Mouse (Mus musculus): ENCODE measurements around the gene Pskh1.

Gene Pskh1

GRCm38 (mm10) chr8:105961101-105961500 lies 60.9 kb downstream of the Pskh1 start:
- no peak for DNase-seq

DNA sequence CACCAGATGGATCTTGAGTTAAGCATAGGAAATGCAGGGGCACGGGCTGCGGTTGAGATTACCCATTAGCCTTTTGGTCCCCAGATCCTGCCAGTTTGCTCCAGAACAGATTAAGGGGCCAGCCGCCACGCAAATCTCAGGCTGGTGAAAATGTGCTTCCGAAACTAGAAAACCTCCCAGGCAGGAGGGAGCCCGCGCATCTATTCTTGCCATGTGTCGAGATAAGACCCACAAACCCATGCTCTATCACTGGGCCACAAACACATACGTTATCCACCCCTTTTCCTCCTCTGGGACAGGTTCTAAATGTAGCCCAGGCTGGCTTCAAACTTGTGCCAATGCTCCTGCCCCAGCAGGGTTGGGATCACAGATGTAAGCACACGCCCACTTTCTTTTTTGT lies 61.3 kb downstream of the Pskh1 start:
- no peak for DNase-seq

- no peak for DNase-seq
Observed at GRCm38 (mm10) chr8:105964506-105965265, 64.4 kb downstream of the Pskh1 start.

DNA sequence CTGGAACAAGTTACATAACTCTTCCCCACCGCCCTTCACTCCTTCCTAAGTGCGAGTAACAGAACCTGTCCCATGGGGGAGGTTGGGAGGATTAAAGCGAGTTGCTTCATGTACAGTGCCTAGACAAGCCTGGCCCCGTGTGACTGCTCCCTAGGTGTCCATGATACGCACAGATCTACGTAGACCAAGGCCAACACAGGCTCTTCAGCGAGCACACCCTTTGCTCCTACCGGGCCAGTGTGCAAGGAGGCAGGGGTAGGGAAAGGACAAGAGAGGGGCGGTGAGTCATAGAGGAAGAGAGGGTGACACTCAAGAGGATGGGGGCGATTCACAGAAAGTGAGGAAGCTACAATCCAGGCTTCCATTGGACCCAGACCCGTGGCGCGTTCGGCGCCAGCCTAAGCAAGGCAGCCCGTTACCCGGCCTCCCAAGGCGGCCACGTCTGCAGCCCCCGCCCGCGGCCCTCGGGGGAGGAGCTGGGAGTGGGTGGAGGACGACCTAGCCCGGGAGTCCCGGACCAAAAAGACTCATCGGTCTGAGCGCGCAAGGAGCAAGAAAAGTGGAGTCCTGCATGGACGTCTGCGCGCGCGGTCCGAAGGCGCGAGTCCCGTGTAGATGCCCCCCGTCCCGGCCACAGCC lies 65.1 kb downstream of the Pskh1 start:
- DNase-seq, result peak; percentile 61 to 70

- DNase-seq, result peak; percentile 88 to 91
Observed at GRCm38 (mm10) chr8:105965905-105966341, 65.7 kb downstream of the Pskh1 start, which contains the start of gene Slc12a4. TSS of gene Slc12a4 (minus strand) at chr8:105966097.

- peak; percentile 56 to 67 for DNase-seq
Observed at GRCm38 (mm10) chr8:105966692-105967311, 66.6 kb downstream of the Pskh1 start.

DNA sequence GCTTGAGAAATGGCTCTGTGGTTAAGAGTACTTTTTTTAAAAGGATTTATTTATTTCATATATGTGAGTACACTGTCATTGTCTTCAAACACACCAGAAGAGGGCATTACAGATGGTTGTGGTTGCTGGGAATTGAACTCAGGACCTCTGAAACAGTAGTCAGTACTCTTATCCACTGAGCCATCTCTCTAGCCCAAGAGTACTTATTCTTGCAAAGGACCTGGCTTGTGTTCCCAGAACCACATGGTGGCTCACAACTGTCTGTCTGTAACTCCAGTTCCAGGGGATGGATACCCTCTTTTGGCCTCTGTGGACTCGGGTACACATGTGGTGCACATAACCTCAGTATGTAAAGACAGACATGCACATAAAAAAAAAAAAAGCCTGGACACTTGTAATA lies 69.1 kb downstream of the Pskh1 start:
- DNase-seq, result no peak

DNA sequence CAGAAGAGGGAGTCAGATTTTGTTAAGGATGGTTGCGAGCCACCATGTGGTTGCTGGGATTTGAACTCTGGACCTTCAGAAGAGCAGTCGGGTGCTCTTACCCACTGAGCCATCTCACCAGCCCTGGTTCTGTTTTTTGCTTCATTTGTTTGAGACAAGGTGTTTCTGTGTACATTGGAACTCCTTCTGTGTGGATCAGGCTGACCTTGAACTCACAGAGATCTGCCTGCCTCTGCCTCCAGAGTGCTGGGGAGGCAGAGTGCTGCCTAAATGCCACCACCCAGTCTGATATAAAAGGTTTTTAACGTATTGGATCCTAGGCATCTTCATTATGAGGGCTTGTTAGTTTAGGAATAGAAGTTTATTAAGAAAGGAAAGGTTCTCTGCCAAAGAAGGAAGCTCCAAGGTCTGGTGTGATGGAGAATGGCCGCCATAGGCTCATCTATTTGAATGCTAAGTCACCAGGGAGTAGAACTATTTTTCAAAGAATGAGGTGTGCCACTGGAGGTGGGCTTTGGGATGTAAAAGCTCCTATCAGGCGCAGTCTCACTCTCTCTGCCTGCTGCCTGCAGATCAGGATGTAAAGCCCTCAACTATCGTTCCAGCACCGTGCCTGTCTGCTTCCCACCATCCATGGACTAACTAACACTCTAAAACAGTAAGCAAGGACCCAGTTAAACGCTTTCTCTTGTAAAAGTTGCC lies 70.9 kb downstream of the Pskh1 start:
- no peak for DNase-seq

- no peak for DNase-seq
Observed at GRCm38 (mm10) chr8:105975363-105975762, 75.1 kb downstream of the Pskh1 start.

DNA sequence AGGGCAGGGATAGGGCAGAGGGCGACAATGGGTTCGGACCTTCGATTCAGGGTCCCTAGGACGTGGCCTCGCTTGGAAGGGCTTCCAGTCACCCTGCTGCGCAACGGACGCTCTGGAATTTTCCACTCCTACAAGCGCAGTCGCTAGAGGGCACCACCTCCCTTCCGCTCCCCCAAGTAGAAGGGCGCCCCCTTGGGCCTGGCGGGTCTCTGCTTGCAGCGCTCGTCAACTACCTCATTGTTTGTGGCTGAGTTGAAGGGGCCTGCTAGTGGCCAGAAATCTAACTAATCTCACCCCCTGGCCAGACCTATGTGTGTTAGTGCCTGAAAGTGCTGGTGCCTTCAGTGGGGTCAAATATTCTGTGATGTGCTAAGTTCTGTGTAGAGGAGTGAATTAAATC lies 79.1 kb downstream of the Pskh1 start, which contains the start of gene Dpep3:
Dpep3 (minus strand) TSS at position 105 of the 400 bp plus-strand sequence.
- no peak for DNase-seq

DNA sequence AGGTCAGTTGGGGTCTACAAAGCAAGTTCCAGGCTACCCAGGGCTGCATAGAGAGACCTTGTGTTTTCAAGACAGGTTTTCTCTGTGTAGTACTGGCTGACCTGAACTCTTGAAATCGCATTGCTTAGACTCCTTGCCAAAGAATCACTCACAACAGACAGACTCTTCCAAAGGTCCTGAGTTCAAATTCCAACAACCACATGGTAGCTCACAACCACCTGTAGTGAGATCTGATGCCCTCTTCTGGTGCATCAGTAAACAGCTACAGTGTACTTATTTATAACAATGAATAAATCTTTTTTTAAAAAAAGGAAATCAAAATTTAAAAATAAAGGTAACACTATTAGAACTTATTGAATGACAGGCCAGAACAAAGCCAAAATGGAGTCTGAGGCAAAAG lies 80.9 kb downstream of the Pskh1 start:
- no peak for DNase-seq

Data from thymus, postnatal 36 days (tissue).